Mouse (Mus musculus) heart, adult 2 months (tissue): Measurements from ENCODE around the gene Gm20716.

Experiments used
- CTCF ChIP-seq: fragments of 200-600 bp; IDR thresholded peaks from 2 replicates; pipeline ENCODE4 v1.8.1; 2022; ENCODE audit warnings: antibody characterized with exemption, mild to moderate bottlenecking, moderate library complexity
- POLR2A ChIP-seq: fragments of 200-500 bp; IDR thresholded peaks from 2 replicates; pipeline ENCODE4 v1.6.1; 2011; ENCODE audit warnings: mild to moderate bottlenecking, low read depth, low read length, control low read depth; ENCODE audit not compliant: insufficient read depth

- no peak for TF ChIP-seq POLR2A
- peak; percentile 65 for TF ChIP-seq CTCF
Measured at GRCm38 (mm10) chr2:168252639-168253292, 22.6 kb upstream of the Gm20716 start.
